Mouse (Mus musculus) neural tube, embryonic 15.5 days (tissue): Measurements from ENCODE around the gene Olfr805. TPM values are rescaled to one million over a fixed set of nuclear protein-coding genes. Genes with fewer than 3 reads are reported as not detected.

Source experiments
- microRNA-seq: library from miRNA; unstranded; fragments of <30 nt; microRNA quantifications from one replicate; pipeline ENCODE4, GENCODE M21; 2017
- polyA plus RNA-seq: library from polyadenylated mRNA; unstranded; fragments of >200 nt; fragmentation: Nextera tagmentation; extraction: Ambion mirVana; gene quantifications from 2 replicates; pipeline ENCODE4 v1.2.1, GENCODE M21; 2015

Olfr805 gene
- polyA plus RNA-seq, 1 experiment from 2014 or later, result not detected

Small RNA genes lying within 50 kb of the gene (microRNA-seq; reads per million reads assigned to microRNA genes)
- not detected for gene Gm24485

Other genes with a start within 250 kb of the Olfr805 start
- not detected in 2 replicates for gene Olfr789, start 244.6 kb downstream of the Olfr805 start, polyA plus RNA-seq
- not detected in 2 replicates for gene Olfr790, start 230.9 kb downstream of the Olfr805 start, polyA plus RNA-seq
- not detected in 2 replicates for gene Olfr791, start 207.6 kb downstream of the Olfr805 start, polyA plus RNA-seq
- not detected in 2 replicates for gene Olfr792, start 190.2 kb downstream of the Olfr805 start, polyA plus RNA-seq
- gene Olfr794, start 161.7 kb downstream of the Olfr805 start, polyA plus RNA-seq, result not detected in 2 replicates
- gene Olfr796, start 116.8 kb downstream of the Olfr805 start, polyA plus RNA-seq, result not detected in 2 replicates
- not detected in 2 replicates for gene Olfr798, start 101.4 kb downstream of the Olfr805 start, polyA plus RNA-seq
- gene Olfr799, start 91.9 kb downstream of the Olfr805 start, polyA plus RNA-seq, result not detected in 2 replicates
- not detected in 2 replicates for gene Olfr800, start 71.7 kb downstream of the Olfr805 start, polyA plus RNA-seq
- not detected in 2 replicates for gene Olfr801, start 55.5 kb downstream of the Olfr805 start, polyA plus RNA-seq
- gene Olfr802, start 41.2 kb downstream of the Olfr805 start, polyA plus RNA-seq, result 0.08 TPM in 1 of 2 replicates, not detected in the other
- gene Olfr803, start 35.1 kb downstream of the Olfr805 start, polyA plus RNA-seq, result not detected in 2 replicates
- gene Olfr804, start 26.2 kb downstream of the Olfr805 start, polyA plus RNA-seq, result not detected in 2 replicates
- not detected in 2 replicates for gene Olfr806, start 12.5 kb upstream of the Olfr805 start, polyA plus RNA-seq
- gene Olfr807, start 28.4 kb upstream of the Olfr805 start, polyA plus RNA-seq, result not detected in 2 replicates
- gene Olfr808, start 36.1 kb upstream of the Olfr805 start, polyA plus RNA-seq, result not detected in 2 replicates
- gene Olfr809, start 45.3 kb upstream of the Olfr805 start, polyA plus RNA-seq, result not detected in 2 replicates
- not detected in 2 replicates for gene Olfr810, start 65.5 kb upstream of the Olfr805 start, polyA plus RNA-seq
- gene Olfr811, start 75.0 kb upstream of the Olfr805 start, polyA plus RNA-seq, result not detected in 2 replicates
- gene Olfr812, start 116.7 kb upstream of the Olfr805 start, polyA plus RNA-seq, result not detected in 2 replicates
- gene Olfr813, start 126.0 kb upstream of the Olfr805 start, polyA plus RNA-seq, result not detected in 2 replicates
- gene Olfr814, start 150.5 kb upstream of the Olfr805 start, polyA plus RNA-seq, result not detected in 2 replicates
- gene Olfr815, start 176.5 kb upstream of the Olfr805 start, polyA plus RNA-seq, result not detected in 2 replicates
- gene Olfr816, start 186.2 kb upstream of the Olfr805 start, polyA plus RNA-seq, result not detected in 2 replicates
- gene Olfr818, start 219.7 kb upstream of the Olfr805 start, polyA plus RNA-seq, result not detected in 2 replicates
- gene Olfr819, start 237.9 kb upstream of the Olfr805 start, polyA plus RNA-seq, result not detected in 2 replicates
- gene Olfr247, start 246.8 kb upstream of the Olfr805 start, polyA plus RNA-seq, result not detected in 2 replicates